Mouse (Mus musculus) fat pad, adult 2 months (tissue): ENCODE data around the gene Gm11487.
"Not testable (repeated sequence)": the region's sequence is repeated elsewhere in the genome, so short reads cannot be mapped to it uniquely, and the experiment has no call there.

Source experiments
- DNase-seq: peaks from one replicate; pipeline ENCODE4 v3.0.0-alpha.2; 2011; ENCODE audit warnings: low read depth, low spot score; ENCODE audit errors: extremely low read depth

Gene Gm11487

GRCm38 (mm10) chr4:73404972-73405371 lies at the start of gene Gm11487:
Gm11487 (minus strand) TSS chr4:73405072.
- not testable (repeated sequence) for DNase-seq

- DNase-seq: no peak
These were observed 39.8 kb upstream of the Gm11487 start for GRCm38 (mm10) chr4:73444715-73445114.

GRCm38 (mm10) chr4:73442568-73442967 lies 37.7 kb upstream of the Gm11487 start:
- no peak for DNase-seq

- DNase-seq: no peak
These were observed 21.0 kb upstream of the Gm11487 start for GRCm38 (mm10) chr4:73425903-73426302.

GRCm38 (mm10) chr4:73423049-73423448 lies 18.2 kb upstream of the Gm11487 start:
- no peak for DNase-seq

GRCm38 (mm10) chr4:73366534-73366933 lies 38.3 kb downstream of the Gm11487 start:
- DNase-seq: no peak
